ENCODE assay signal across 8 mouse cellular contexts in the genomic region with DNA sequence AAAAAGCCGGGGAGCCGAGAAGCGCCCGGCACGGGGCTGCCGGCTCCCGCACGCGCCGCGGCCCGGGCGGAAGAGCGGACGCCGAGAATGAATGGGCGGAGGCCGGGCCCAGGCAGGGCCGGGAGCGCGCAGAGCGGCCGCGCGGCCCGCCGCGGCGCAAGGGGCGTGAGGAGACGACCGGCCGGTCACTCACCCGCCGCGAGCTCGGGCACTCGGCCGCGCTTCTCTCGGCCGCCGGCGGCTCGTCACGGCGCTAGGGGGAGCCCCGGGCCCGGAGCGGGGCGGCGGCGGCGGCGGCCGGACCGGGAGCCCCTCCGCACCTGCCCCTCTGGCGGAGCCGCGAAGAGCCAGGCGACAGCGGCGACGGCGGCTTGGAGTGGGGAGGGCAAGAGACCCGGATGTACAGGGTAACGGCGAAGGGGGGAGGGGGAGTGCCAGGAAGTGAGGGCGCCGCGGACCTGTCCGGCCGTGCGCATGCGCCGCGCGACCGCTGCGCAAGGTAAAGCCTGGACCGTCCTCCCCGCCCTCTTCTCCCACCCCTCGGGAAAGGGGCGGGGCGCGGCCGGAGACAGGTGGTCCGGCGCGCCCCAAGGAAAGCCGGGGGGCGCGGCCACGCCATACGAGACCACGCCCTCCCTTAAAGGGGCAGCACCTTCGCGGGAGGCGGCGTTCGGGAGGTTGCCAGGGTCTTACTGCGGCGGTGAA.
DNase-seq lines count a peak whose midpoint lies in the region; ATAC-seq lines count a peak whose summit lies in the region.

No protein-coding gene starts in this region.

- 1% methylated on average over 54 of the region's 104 CpGs for WGBS in hindbrain, embryonic 11.5 days

- H3K9ac ChIP-seq in hindbrain, embryonic 11.5 days (ENCODE audit: low read depth, low read length) = peak overlapping the region; percentile 93

- ATAC-seq in hindbrain, embryonic 11.5 days (ENCODE audit: low FRiP score) = peak; percentile 98

- H3K9me3 ChIP-seq in hindbrain, embryonic 11.5 days (ENCODE audit: control insufficient read depth, low read length) = no peaks in the 10 kb centered on the region

- H3K4me3 ChIP-seq in hindbrain, embryonic 11.5 days (ENCODE audit: low read depth, low read length) = peak overlapping the region; percentile 84

- peak; percentile 99 for DNase-seq in MN1 (ENCODE audit: low spot score)
- DNase-seq in cerebellum, adult 9-10 months = peak; percentile 98
- DNase-seq in frontal cortex, adult 2 months (ENCODE audit: extremely low spot score in 1 of 2, low spot score in 1 of 2) = peak; percentile 86 to 93
- DNase-seq in hindbrain, embryonic 11.5 days (ENCODE audit: low spot score) = peak; percentile 99
- peak; percentile 89 to 91 for DNase-seq in layer of hippocampus, postnatal 10 days (ENCODE audit: low spot score in 2 of 2)
- DNase-seq in lung, postnatal 10 days = peak; percentile 95
- DNase-seq in ovary, postnatal 36 days (ENCODE audit: low spot score) = peak; percentile 97
- DNase-seq in thymus, postnatal 25 days = peak; percentile 92

- H3K27ac ChIP-seq in hindbrain, embryonic 11.5 days (ENCODE audit: low read depth, low read length) = peak overlapping the region; percentile 94

- peak overlapping the region; percentile 66 for H3K4me2 ChIP-seq in hindbrain, embryonic 11.5 days (replicated peaks; ENCODE audit: low read depth, low read length)

- no peaks in the 10 kb centered on the region; the same call in 1 of the 2 replicates for H3K4me1 ChIP-seq in hindbrain, embryonic 11.5 days (replicated peaks; ENCODE audit: control insufficient read depth, insufficient read depth, low read length)

- H3K27me3 ChIP-seq in hindbrain, embryonic 11.5 days (ENCODE audit: control insufficient read depth, insufficient read depth, low read length) = no peaks in the 10 kb centered on the region

- no peaks in the 10 kb centered on the region for H3K36me3 ChIP-seq in hindbrain, embryonic 11.5 days (ENCODE audit: control insufficient read depth, insufficient read depth, low read length)

Comparison
In these comparisons a context has a peak if more than half of its experiments do, and no peak if none do; other contexts are left out.
1. Peak in every context shown above with its lines: DNase-seq, ATAC-seq, H3K4me3 ChIP-seq and H3K27ac ChIP-seq.